ENCODE assay signal across 21 mouse cellular contexts in the genomic region with DNA sequence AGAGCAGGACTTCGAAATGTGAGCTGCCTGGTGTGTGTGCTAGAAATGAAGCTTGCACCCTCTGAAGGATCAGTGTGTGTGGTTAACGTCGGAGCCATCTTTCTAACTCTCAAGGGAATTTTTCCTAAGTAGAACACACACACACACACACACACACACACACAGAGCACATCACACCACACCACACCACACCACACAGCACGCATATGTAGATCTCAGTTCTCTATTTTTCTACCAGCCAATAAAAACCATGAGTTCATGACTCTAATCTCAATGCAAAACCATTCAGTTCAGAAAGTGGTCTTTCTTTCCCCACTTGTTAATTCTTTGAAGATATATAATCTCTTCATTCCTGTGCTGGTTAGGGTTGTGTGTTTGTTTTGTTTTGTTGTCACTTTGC. TPM values are rescaled to one million over a fixed set of nuclear protein-coding genes. Genes with fewer than 3 reads are reported as not detected.
DNase-seq lines count a peak whose midpoint lies in the region; ATAC-seq lines count a peak whose summit lies in the region.
"Had no signal": no experiment of that assay in that cellular context is flagged by ENCODE, and none has a peak within 500 bp of the region (broad histone marks: within the 10 kb centered on the region; RNA-seq: fewer than 3 reads in every experiment).

No protein-coding gene starts in this region.

- 40% methylated on average over 4 of the region's 4 CpGs for WGBS in kidney, embryonic 16.5 days

- H3K27ac ChIP-seq in kidney, embryonic 16.5 days (ENCODE audit: low read length), result no peak overlapping the region
- H3K27ac ChIP-seq: embryonic facial prominence, embryonic 10.5 days; forebrain, embryonic 10.5 days; heart, adult 2 months; hindbrain, embryonic 12.5 days; hindbrain, postnatal 0 days had no signal

- ATAC-seq in kidney, embryonic 16.5 days (ENCODE audit: low FRiP score, low TSS enrichment), result 0 out of 2 replicates have a peak, but pooled peaks have one; percentile 23
- peak; percentile 65; the same call in 1 of the 2 replicates for ATAC-seq in common myeloid progenitor, adult 5-6 weeks (replicated peaks; ENCODE audit: low read depth, poor library complexity, severe bottlenecking)
- ATAC-seq in megakaryocyte progenitor cell, adult 5-6 weeks (replicated peaks; ENCODE audit: poor library complexity), result peak; percentile 72
- ATAC-seq in erythroid progenitor cell, adult 5-6 weeks (replicated peaks; ENCODE audit: low FRiP score, poor library complexity, severe bottlenecking), result no peak
- ATAC-seq: CD4-positive, CD25-positive, alpha-beta regulatory T cell, adult 4 months; forebrain, embryonic 14.5 days; hindbrain, postnatal 0 days had no signal

- H3K4me2 ChIP-seq in kidney, embryonic 16.5 days (replicated peaks; ENCODE audit: low read depth, low read length), result no peak overlapping the region
- H3K4me2 ChIP-seq: heart, embryonic 11.5 days; hindbrain, embryonic 12.5 days had no signal

- no peak for DNase-seq in kidney, adult 9 months
- no peak for DNase-seq in cerebellum, postnatal 36 days
- DNase-seq: adrenal gland, postnatal 10 days; cerebellum, adult 11 months; cerebellum, adult 9-10 months; cerebellum, postnatal 25 days; gastrocnemius, postnatal 36 days; heart, adult 2 months; heart, postnatal 4 days had no signal

- peaks cover 14% of the 10 kb centered on the region for H3K4me1 ChIP-seq in kidney, embryonic 16.5 days (ENCODE audit: insufficient read depth, low read length)
- H3K4me1 ChIP-seq: hindbrain, embryonic 12.5 days had no signal

- no peak overlapping the region for H3K9ac ChIP-seq in kidney, embryonic 16.5 days (replicated peaks; ENCODE audit: low read length)
- H3K9ac ChIP-seq: hindbrain, embryonic 12.5 days had no signal

- no peaks in the 10 kb centered on the region for H3K9me3 ChIP-seq in kidney, embryonic 16.5 days (ENCODE audit: low read length)
- H3K9me3 ChIP-seq: embryonic facial prominence, embryonic 10.5 days; forebrain, embryonic 10.5 days; hindbrain, embryonic 12.5 days had no signal

- no peaks in the 10 kb centered on the region for H3K27me3 ChIP-seq in kidney, embryonic 16.5 days (ENCODE audit: insufficient read depth, low read length)
- H3K27me3 ChIP-seq: hindbrain, embryonic 12.5 days had no signal

- no peak overlapping the region for H3K4me3 ChIP-seq in kidney, embryonic 16.5 days (ENCODE audit: low read length)
- H3K4me3 ChIP-seq: embryonic facial prominence, embryonic 10.5 days; forebrain, embryonic 10.5 days; heart, adult 2 months; hindbrain, embryonic 12.5 days had no signal

- no peaks in the 10 kb centered on the region for H3K36me3 ChIP-seq in kidney, embryonic 16.5 days (ENCODE audit: insufficient read depth, low read length)
- H3K36me3 ChIP-seq: embryonic facial prominence, embryonic 10.5 days; forebrain, embryonic 10.5 days; hindbrain, embryonic 12.5 days had no signal

RNA-seq across cellular contexts. Expression of gene Dnah6, which starts 39.4 kb away (rescaled TPM):
- polyA plus RNA-seq in kidney, embryonic 16.5 days (2015; fragmentation: Nextera tagmentation; extraction: Ambion mirVana), result 0.06 and 0.09 TPM in 2 replicates
- total RNA-seq in common myeloid progenitor, adult 5-6 weeks (2017), result under 0.01 TPM in 1 of 2 replicates, not detected in the other
- 0.02 and 0.05 TPM in 2 replicates for total RNA-seq in megakaryocyte progenitor cell, adult 5-6 weeks (2015)
- total RNA-seq in megakaryocyte progenitor cell, adult 5-6 weeks (2017), result 0.04 TPM in 1 of 2 replicates, not detected in the other
- total RNA-seq in erythroid progenitor cell, adult 5-6 weeks (2015; ENCODE audit: low replicate concordance), result not detected in 2 replicates
- total RNA-seq in erythroid progenitor cell, adult 5-6 weeks (2017; ENCODE audit: low replicate concordance), result not detected in 2 replicates
- total RNA-seq: gastrocnemius, postnatal 36 days; MEL had no signal
- polyA plus RNA-seq: CD4-positive, CD25-positive, alpha-beta regulatory T cell, adult 4 months had no signal
